Mouse (Mus musculus) megakaryocyte progenitor cell, adult 5-6 weeks (primary cell): Measurements from ENCODE around the gene Kcnt2. TPM values are rescaled to one million over a fixed set of nuclear protein-coding genes. Genes with fewer than 3 reads are reported as not detected.

Experiments
- ATAC-seq: replicated peaks from 2 replicates; pipeline ENCODE4 v1.8.0; 2016; ENCODE audit warnings: mild to moderate bottlenecking, moderate TSS enrichment, inconsistent platforms; ENCODE audit not compliant: poor library complexity
- total RNA-seq, 2 experiments: library from RNA; stranded (forward) in 1 of 2; stranded (reverse) in 1 of 2; fragments of 157-497, 149-512 nt in 1 of 2; fragments of 200-1000 nt in 1 of 2; gene quantifications; 2 replicates each; pipeline versions ENCODE4 v1.2.3 to v1.2.4; 2015 to 2017

Kcnt2 gene
- total RNA-seq, 2 experiments from 2014 or later = 0.07 TPM; not detected in 1

- ATAC-seq = no peak
Observed at GRCm38 (mm10) chr1:140489816-140490215, 243.9 kb downstream of the Kcnt2 start.

DNA sequence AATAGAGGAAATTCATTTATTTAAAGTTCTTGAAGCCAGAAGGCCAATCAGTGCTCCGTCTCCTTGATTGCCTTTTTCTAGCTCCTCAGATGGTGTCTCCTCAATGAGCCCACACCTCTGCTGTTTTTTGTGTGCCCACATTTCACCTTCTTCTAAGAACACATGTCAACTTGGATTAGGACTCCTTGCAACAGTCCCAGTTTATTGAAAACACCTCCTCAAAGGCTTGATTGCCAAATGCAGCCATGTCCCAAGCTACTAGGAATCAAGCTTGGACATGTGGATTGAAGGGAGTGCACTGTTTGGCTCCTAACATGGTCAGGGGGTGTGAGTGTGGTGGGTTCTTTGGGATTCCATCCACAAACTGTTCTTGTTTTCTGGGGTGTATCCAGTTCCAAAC is 245.4 kb downstream of the Kcnt2 start:
- no peak for ATAC-seq

GRCm38 (mm10) chr1:140492237-140492636 is 246.3 kb downstream of the Kcnt2 start:
- ATAC-seq = no peak

DNA sequence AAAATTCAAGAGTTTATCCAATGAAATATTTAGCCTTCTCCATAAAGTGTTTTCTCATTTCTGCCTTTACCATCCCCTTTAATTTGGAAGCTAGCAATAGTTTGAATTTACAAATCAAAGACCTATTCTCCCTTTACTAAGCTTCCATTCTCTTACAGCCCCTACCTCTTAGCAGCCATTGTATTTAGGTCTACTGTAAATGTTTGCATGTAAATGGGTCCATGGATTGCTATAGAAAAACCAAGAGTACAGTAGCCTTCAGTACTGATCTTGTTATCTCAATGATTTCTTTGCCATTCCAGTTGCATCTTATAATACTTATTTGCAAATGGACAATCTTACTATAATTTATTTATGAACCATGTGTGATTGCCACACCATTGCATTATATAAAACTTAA is 267.5 kb downstream of the Kcnt2 start:
- ATAC-seq = no peak

- peak; percentile 57 for ATAC-seq
Observed at GRCm38 (mm10) chr1:140531285-140531908, 285.4 kb downstream of the Kcnt2 start.

- no peak for ATAC-seq
Observed at GRCm38 (mm10) chr1:140534849-140535248, 288.9 kb downstream of the Kcnt2 start.

GRCm38 (mm10) chr1:140542066-140542465 is 296.1 kb downstream of the Kcnt2 start:
- ATAC-seq = no peak

DNA sequence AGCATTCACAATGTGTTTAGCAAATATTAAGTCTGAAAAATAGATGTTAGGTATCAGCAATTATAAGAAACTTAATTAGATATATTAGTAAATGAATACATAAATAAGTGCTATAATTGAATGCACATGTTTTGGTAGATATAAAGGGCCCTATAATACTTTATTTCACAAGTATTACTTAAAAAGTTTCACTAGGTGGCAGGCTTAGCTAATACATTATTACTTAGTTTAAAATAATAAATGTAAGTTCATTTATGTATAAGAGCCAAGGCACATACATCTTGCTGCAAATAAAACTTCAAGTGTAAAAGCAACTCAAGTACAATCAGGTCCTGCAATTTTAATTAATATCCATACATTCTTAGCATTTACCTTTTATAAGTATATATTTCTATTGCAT is 302.8 kb downstream of the Kcnt2 start:
- ATAC-seq = no peak

DNA sequence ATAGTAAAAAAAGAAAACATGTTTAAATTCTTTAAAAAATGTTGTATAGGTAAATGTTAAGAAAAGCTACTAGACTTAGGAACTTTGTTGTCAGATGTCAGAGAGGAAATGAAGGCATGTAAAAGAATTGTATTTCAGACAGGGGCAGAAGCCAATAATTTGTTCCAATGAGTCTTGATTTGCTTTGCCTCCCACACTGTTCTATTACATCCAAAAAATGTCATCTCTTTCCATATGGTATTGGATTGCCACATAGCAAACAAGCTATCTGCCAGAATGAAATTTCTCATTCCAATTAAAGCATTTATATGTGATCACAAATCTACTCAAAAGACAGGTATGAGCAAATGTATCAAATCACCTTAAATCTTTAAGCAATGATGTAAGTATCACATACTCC is 314.8 kb downstream of the Kcnt2 start:
- ATAC-seq = no peak

DNA sequence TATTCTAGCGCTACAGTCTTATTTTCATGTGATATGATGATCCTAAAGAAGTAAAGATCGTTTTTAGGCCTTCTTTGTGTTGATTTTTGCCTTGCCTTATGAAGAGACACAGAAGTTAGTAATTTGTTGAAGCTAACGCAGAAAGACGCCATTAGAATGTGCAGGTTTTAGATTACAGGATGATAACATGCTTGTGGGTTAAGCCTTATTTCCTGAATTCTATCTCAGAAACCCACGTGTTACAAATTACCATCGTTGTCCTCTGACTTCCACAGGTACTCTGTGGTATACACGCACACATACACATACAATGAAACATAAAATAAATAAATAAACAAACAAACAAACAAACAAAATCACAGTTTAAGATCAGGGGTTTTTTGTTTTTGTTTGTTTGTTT is 326.2 kb downstream of the Kcnt2 start:
- ATAC-seq = no peak

- no peak for ATAC-seq
Observed at GRCm38 (mm10) chr1:140578607-140579006, 332.6 kb downstream of the Kcnt2 start.

- ATAC-seq = no peak
Observed at GRCm38 (mm10) chr1:140588302-140588701, 342.3 kb downstream of the Kcnt2 start.

GRCm38 (mm10) chr1:140608765-140609297 is 362.9 kb downstream of the Kcnt2 start:
- ATAC-seq = no peak

- no peak for ATAC-seq
Observed at GRCm38 (mm10) chr1:140613101-140613500, 367.1 kb downstream of the Kcnt2 start.

DNA sequence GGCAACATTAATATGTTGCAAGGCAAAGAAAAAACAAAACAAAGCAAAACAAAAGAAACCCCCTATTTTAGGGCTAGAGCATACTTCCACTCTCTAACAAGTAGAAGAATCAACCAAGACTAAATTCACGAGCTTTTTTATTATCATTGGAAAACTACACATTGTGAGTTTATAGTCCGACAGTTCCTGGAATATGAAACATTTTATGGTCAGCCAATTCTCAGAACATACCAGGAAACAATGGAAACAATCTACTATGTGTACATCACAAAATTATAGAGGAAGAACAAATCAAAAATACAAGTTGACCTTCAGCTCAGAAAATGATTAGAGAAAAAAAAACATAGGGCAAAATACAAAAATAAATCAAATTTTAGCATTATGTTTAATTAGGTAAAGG is 368.9 kb downstream of the Kcnt2 start:
- ATAC-seq = no peak

- no peak for ATAC-seq
Observed at GRCm38 (mm10) chr1:140618164-140618563, 372.2 kb downstream of the Kcnt2 start.

- ATAC-seq = no peak
Observed at GRCm38 (mm10) chr1:140624918-140625317, 379.0 kb downstream of the Kcnt2 start.

GRCm38 (mm10) chr1:140659607-140660340 is 413.8 kb downstream of the Kcnt2 start:
- ATAC-seq = no peak

DNA sequence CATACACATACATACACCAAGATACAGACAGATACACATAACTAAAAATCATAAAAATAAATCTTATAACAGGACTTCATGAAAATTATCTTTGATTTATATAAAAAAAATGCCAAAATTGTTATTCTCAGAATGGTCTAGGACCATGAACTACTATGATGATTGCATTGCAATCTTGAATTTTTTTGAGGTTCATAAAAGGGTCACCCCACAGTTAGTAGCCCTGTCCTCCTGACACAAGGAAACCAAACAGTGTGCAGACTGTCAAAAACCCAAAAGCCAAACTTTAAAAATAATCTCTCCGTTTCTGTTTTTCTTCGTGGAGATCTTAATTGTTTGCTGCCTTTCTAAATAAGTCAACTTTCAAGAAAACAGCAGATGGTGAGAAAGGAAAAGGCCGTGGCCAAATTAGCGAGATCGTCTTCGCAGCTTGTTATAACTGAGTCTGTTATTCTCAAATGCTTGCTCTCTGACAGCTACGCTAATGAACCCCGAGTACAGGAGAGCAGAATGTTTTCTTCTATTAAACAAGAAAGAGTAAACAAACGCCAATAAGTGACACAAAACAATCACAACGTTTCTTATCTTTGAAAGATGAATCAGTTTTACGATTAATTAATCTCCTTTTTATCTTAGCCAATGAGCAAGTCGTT is 414.9 kb downstream of the Kcnt2 start:
- no peak for ATAC-seq

DNA sequence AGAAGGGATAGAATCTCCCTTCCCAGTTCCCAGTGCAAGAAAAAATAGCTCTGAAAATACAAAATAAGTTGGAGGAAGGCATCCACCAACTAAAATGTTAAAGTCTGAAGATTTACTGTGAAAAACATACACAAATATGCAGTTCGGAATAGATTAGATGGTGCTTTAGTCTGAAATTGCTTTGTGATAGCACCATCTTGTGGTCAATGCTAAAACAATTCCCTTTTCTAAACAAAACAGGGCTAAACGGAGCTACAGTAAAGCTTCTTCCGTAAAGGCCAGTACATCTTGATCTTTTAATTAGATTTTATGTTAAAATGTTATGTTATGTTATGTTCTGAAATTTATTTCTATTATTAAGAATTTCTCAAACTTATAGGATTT is 415.4 kb downstream of the Kcnt2 start:
- peak; percentile 82 for ATAC-seq
